Mouse (Mus musculus) thymus, adult 2 months (tissue): Measurements from ENCODE around the gene Churc1.

Experiments used
- CTCF ChIP-seq: fragments of 200-500 bp; IDR thresholded peaks from 2 replicates; pipeline ENCODE4 v1.5.1; 2012; ENCODE audit warnings: mild to moderate bottlenecking, control low read depth, low read length, moderate library complexity, borderline replicate concordance; ENCODE audit not compliant: control insufficient read depth, poor library complexity, insufficient read depth; ENCODE audit errors: extremely low read depth
- POLR2A ChIP-seq: fragments of 200-500 bp; IDR thresholded peaks from 2 replicates; pipeline ENCODE4 v1.6.1; 2012; ENCODE audit warnings: mild to moderate bottlenecking, low read length, control low read depth, moderate library complexity; ENCODE audit not compliant: control insufficient read depth, poor library complexity, insufficient read depth; ENCODE audit errors: extremely low read depth

DNA sequence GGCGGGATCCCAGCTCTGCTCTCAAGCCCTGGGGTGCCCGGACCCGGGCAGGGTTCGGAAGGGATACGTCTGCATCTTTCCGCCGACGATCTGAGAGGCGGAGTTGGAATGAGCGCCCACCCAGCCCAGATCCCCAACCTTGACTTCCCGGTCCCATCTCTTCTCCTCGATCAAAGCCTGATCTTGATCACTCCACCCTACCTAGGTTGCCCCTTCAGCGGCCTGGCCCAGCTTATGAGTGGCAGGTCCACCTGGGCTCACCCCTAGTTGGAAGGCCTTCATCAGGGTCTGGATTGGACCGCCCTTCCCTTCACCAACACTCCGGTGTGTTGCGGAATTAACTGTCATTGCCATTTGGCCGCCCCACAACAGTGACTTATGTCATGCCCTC is 57.3 kb downstream of the Churc1 start, which contains the start of gene Rab15:
- TF ChIP-seq CTCF (no peak), POLR2A (no peak)
